Mouse (Mus musculus): Measurements from ENCODE around the gene Cfap126. TPM values are rescaled to one million over a fixed set of nuclear protein-coding genes. Genes with fewer than 3 reads are reported as not detected.

Gene Cfap126
- polyA plus RNA-seq, 1 experiment, result 4.5 TPM

- Histone ChIP-seq H3K4me3 (ENCODE audit: insufficient read depth, low read length) (no peak overlapping the region), H3K4me1 (ENCODE audit: control insufficient read depth, insufficient read depth, low read length) (no peaks in the 10 kb centered on the region), H3K27ac (ENCODE audit: insufficient read depth, low read length) (no peak overlapping the region)
- TF ChIP-seq CTCF (IDR thresholded peaks at IDR 0.05; ENCODE audit: extremely low read depth, insufficient read depth, low read length) (no peak), POLR2A (IDR thresholded peaks at IDR 0.05; ENCODE audit: extremely low read depth, insufficient read depth, low read length) (no peak)
Observed at GRCm38 (mm10) chr1:171101033-171101432, 12.7 kb upstream of the Cfap126 start.

DNA sequence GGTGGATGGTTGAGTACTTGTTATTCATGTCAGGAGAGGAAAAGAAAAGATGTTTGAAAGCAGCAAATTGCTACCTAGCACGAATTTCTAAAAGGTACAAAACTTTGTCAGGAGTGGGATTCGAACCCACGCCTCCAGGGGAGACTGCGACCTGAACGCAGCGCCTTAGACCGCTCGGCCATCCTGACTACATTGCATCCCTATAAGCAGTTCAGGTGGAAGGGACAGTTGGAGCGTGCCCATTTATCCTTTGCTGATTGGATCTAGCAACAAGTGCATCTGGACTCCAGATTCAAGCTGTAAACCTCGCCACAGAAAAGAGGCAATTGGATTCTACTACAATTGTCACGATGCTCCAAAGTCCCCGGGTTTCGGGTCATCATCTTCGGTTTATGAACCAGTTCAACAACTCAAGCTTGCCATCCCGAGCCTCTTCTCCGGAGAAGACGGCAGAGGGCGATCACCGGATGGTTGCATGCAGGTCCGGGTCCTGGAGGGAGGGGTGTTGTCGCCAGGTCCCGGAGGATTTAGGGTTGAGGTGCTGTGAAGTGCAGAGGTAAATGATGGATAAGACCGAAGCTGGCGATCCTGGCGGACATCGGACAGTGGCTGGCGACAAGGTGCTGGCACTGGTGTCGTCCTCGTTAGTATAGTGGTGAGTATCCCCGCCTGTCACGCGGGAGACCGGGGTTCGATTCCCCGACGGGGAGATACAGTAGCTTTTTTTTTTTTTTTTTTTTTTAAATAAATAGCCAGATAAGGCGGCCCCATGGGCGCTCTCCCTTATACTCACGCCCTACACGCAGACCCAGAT lies 11.8 kb upstream of the Cfap126 start:
- H3K27ac ChIP-seq (ENCODE audit: insufficient read depth, low read length), result no peak overlapping the region
- TF ChIP-seq CTCF (IDR thresholded peaks at IDR 0.05; ENCODE audit: extremely low read depth, insufficient read depth, low read length) (no peak), POLR2A (IDR thresholded peaks at IDR 0.05; ENCODE audit: extremely low read depth, insufficient read depth, low read length) (no peak)
- peak overlapping the region; percentile 79 for H3K4me3 ChIP-seq (ENCODE audit: insufficient read depth, low read length)
- H3K4me1 ChIP-seq (ENCODE audit: control insufficient read depth, insufficient read depth, low read length), result no peaks in the 10 kb centered on the region

- Histone ChIP-seq H3K4me3 (ENCODE audit: insufficient read depth, low read length) (peak overlapping the region; percentile 79), H3K4me1 (ENCODE audit: control insufficient read depth, insufficient read depth, low read length) (no peaks in the 10 kb centered on the region), H3K27ac (ENCODE audit: insufficient read depth, low read length) (no peak overlapping the region)
- TF ChIP-seq POLR2A (IDR thresholded peaks at IDR 0.05; ENCODE audit: extremely low read depth, insufficient read depth, low read length), result no peak
- TF ChIP-seq CTCF (IDR thresholded peaks at IDR 0.05; ENCODE audit: extremely low read depth, insufficient read depth, low read length), result no peak
Observed at GRCm38 (mm10) chr1:171102547-171103177, 11.1 kb upstream of the Cfap126 start.

DNA sequence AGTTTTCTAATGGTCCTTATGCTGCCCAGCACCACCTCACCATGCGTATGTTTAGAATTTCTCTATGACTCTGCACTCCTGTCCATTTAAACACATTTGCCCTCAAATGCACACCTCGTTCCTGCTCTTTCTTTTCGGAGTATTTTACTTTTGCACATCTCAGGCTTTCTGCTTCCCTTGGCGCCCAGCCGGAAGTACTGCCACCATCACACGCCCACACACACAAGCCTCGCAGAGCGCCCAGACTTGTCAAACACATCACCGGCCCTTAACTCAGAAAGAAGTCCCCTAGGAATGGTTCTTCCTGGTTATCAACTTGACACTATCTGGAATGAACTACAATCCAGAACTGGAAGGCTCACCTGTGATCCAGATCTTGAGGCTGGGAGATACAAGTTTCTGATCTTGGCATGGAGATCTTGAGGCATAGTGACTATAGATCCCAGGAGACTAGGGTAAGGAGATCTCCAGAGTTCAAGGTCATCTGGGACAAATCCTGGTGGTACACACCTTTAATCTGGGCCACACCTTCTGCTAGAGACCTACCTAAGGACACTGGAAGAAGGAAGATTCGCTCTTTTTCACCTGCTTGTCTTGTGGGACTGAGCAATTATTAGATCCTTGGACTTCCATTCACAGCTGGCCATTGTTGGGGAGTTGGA lies 10.4 kb upstream of the Cfap126 start:
- Histone ChIP-seq H3K4me1 (ENCODE audit: control insufficient read depth, insufficient read depth, low read length) (no peaks in the 10 kb centered on the region), H3K27ac (ENCODE audit: insufficient read depth, low read length) (no peak overlapping the region), H3K4me3 (ENCODE audit: insufficient read depth, low read length) (no peak overlapping the region; the same call in 1 of the 2 replicates)
- TF ChIP-seq POLR2A (IDR thresholded peaks at IDR 0.05; ENCODE audit: extremely low read depth, insufficient read depth, low read length) (no peak), CTCF (IDR thresholded peaks at IDR 0.05; ENCODE audit: extremely low read depth, insufficient read depth, low read length) (no peak)

DNA sequence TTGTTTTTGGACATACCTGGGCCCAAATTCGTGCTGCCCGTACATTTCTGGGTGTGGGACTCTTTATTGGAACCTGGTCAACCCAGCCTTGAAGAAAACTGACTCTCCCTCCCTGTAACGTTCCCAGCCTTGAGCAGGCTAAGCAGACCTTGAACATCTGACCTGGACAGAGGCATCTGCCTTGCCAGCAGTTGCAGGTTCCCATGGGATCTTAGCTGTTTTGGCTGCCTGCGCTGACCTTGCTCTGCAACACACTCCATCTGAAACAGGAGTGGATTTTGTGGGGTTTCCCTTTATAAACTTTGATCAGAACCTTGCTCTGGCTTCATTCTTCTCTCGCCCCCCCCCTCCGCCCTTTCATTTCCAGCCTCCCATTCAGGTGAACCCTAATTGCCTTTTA lies 8.5 kb upstream of the Cfap126 start:
- no peak for TF ChIP-seq POLR2A (IDR thresholded peaks at IDR 0.05; ENCODE audit: extremely low read depth, insufficient read depth, low read length)

DNA sequence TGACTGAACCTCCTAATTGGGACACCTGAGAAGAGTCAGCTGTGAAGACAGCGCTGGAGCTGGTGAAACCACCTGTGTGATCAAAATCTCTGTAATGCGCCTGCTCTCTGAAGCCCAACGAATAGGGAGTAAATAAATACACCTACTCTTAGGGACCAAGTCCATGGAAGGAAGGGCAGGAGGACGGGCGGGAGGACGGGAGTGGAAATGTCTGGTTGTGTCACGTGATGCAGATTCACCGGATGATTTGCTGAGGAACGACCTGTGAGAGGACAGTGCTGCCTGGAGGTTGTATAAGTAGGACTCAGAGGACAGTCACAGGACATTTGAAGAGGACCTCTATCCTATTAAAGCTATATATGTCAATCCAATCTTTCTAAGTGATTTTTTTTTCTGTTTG lies 4.1 kb upstream of the Cfap126 start:
- TF ChIP-seq POLR2A (IDR thresholded peaks at IDR 0.05; ENCODE audit: extremely low read depth, insufficient read depth, low read length), result no peak
- Histone ChIP-seq H3K4me1 (ENCODE audit: control insufficient read depth, insufficient read depth, low read length) (no peaks in the 10 kb centered on the region; the same call in 1 of the 2 replicates), H3K27ac (ENCODE audit: insufficient read depth, low read length) (no peak overlapping the region), H3K4me3 (ENCODE audit: insufficient read depth, low read length) (no peak overlapping the region)

More for the DNA sequence above, 8.5 kb upstream of the Cfap126 start:
- Histone ChIP-seq H3K4me1 (ENCODE audit: control insufficient read depth, insufficient read depth, low read length) (no peaks in the 10 kb centered on the region), H3K27ac (ENCODE audit: insufficient read depth, low read length) (no peak overlapping the region), H3K4me3 (ENCODE audit: insufficient read depth, low read length) (no peak overlapping the region)

DNA sequence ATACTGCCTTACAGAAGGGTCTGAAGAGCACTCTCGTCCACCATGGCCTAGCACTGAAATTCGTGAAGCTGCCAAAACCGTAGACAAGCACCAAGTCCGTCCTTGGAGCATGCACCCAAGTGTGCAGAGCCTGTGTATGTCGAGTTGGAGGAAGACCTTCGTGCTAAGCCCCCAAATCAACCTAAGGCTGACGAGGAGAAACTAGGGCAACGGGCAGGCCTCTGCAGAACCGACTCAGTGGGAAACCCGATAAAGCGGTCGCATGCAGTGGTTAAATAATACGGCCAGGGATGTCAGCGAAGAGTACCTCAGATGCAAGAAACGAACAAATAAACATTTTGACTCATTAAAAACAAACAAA lies 3.1 kb upstream of the Cfap126 start:
- Histone ChIP-seq H3K4me3 (ENCODE audit: insufficient read depth, low read length) (peak overlapping the region; percentile 42), H3K4me1 (ENCODE audit: control insufficient read depth, insufficient read depth, low read length) (no peaks in the 10 kb centered on the region; the same call in 1 of the 2 replicates), H3K27ac (ENCODE audit: insufficient read depth, low read length) (no peak overlapping the region)
- TF ChIP-seq CTCF (IDR thresholded peaks at IDR 0.05; ENCODE audit: extremely low read depth, insufficient read depth, low read length) (no peak), POLR2A (IDR thresholded peaks at IDR 0.05; ENCODE audit: extremely low read depth, insufficient read depth, low read length) (no peak)

- no peak for TF ChIP-seq POLR2A (IDR thresholded peaks at IDR 0.05; ENCODE audit: extremely low read depth, insufficient read depth, low read length)
- TF ChIP-seq CTCF (IDR thresholded peaks at IDR 0.05; ENCODE audit: extremely low read depth, insufficient read depth, low read length), result peak; percentile 86
- peak overlapping the region; percentile 42 for H3K4me3 ChIP-seq (ENCODE audit: insufficient read depth, low read length)
- no peaks in the 10 kb centered on the region; the same call in 1 of the 2 replicates for H3K4me1 ChIP-seq (ENCODE audit: control insufficient read depth, insufficient read depth, low read length)
- H3K27ac ChIP-seq (ENCODE audit: insufficient read depth, low read length), result 0 out of 2 replicates have a peak overlapping the region, but pooled peaks have one; percentile 14
Observed at GRCm38 (mm10) chr1:171111020-171111780, 2.5 kb upstream of the Cfap126 start.
